In genomic region chr17:15040455-15040854, GRCm38 (mm10) we compare ENCODE assay signal across 12 mouse cellular contexts. TPM values are rescaled to one million over a fixed set of nuclear protein-coding genes. Genes with fewer than 3 reads are reported as not detected.
DNase-seq lines count a peak whose midpoint lies in the region; ATAC-seq and TF ChIP-seq lines count a peak whose summit lies in the region.
"Not testable (repeated sequence)": the region's sequence is repeated elsewhere in the genome, so short reads cannot be mapped to it uniquely, and the experiment has no call there.
"Had no signal": no experiment of that assay in that cellular context is flagged by ENCODE, and none has a peak within 500 bp of the region (broad histone marks: within the 10 kb centered on the region; RNA-seq: fewer than 3 reads in every experiment).

No protein-coding gene starts in this region.

- ATAC-seq in CD4-positive, CD25-positive, alpha-beta regulatory T cell, adult 4 months, result peak; percentile 69
- peak; percentile 74 for ATAC-seq in common myeloid progenitor, adult 5-6 weeks (replicated peaks; ENCODE audit: low read depth, poor library complexity, severe bottlenecking)
- ATAC-seq in hematopoietic stem cell, adult 5-6 weeks (replicated peaks in 1 of 2; ENCODE audit: insufficient read depth in 1 of 2, low FRiP score in 2 of 2, low TSS enrichment in 1 of 2, low read depth in 1 of 2, poor library complexity in 2 of 2, severe bottlenecking in 2 of 2), result peak; percentile 73 to 74
- peak; percentile 41 for ATAC-seq in intestine, embryonic 16.5 days
- ATAC-seq in liver, embryonic 14.5 days (ENCODE audit: insufficient read depth), result peak; percentile 28; the same call in 1 of the 2 replicates
- ATAC-seq in megakaryocyte progenitor cell, adult 5-6 weeks (replicated peaks; ENCODE audit: poor library complexity), result peak; percentile 73
- ATAC-seq in neutrophil, adult 5-6 weeks (ENCODE audit: extremely low read depth, insufficient number of reproducible peaks, low FRiP score, poor library complexity, severe bottlenecking), result peak; percentile 77

- H3K27ac ChIP-seq in intestine, embryonic 16.5 days (ENCODE audit: low read length); liver, embryonic 14.5 days: not testable (repeated sequence)

- not testable (repeated sequence) for TF ChIP-seq EP300 in liver, embryonic 14.5 days (IDR thresholded peaks at IDR 0.05; ENCODE audit: low read depth)

- not testable (repeated sequence) for H3K27me3 ChIP-seq in intestine, embryonic 16.5 days (replicated peaks; ENCODE audit: control insufficient read depth, insufficient read depth, low read length); liver, embryonic 14.5 days (ENCODE audit: control insufficient read depth, insufficient read depth, low read length)

- not testable (repeated sequence) for H3K9me3 ChIP-seq in intestine, embryonic 16.5 days (ENCODE audit: control insufficient read depth, low read length); liver, embryonic 14.5 days (ENCODE audit: control insufficient read depth, low read length)

- DNase-seq in liver, embryonic 14.5 days (ENCODE audit: low read depth in 3 of 3, low spot score in 3 of 3), result not testable (repeated sequence)

- H3K4me3 ChIP-seq in intestine, embryonic 16.5 days (ENCODE audit: low read length); liver, embryonic 14.5 days (ENCODE audit: insufficient read depth in 1 of 2, low read depth in 2 of 2, low read length in 2 of 2): not testable (repeated sequence)

- TF ChIP-seq CTCF in liver, embryonic 14.5 days (IDR thresholded peaks at IDR 0.05; ENCODE audit: low read depth), result not testable (repeated sequence)

- no CpG with 5 or more reads among the region's 3 CpGs for WGBS in intestine, embryonic 16.5 days
- no CpG with 5 or more reads among the region's 3 CpGs for WGBS in liver, embryonic 14.5 days (ENCODE audit: insufficient replicate concordance)

- H3K9ac ChIP-seq in intestine, embryonic 16.5 days (ENCODE audit: low read depth, low read length); liver, embryonic 14.5 days (replicated peaks): not testable (repeated sequence)

- not testable (repeated sequence) for H3K36me3 ChIP-seq in intestine, embryonic 16.5 days (ENCODE audit: control insufficient read depth, insufficient read depth, low read length); liver, embryonic 14.5 days (replicated peaks; ENCODE audit: control insufficient read depth, insufficient read depth, low read depth)

- H3K4me2 ChIP-seq in intestine, embryonic 16.5 days (ENCODE audit: low read depth, low read length); liver, embryonic 14.5 days (ENCODE audit: low read depth): not testable (repeated sequence)

- not testable (repeated sequence) for H3K4me1 ChIP-seq in intestine, embryonic 16.5 days (ENCODE audit: control insufficient read depth, insufficient read depth, low read length); liver, embryonic 14.5 days (replicated peaks; ENCODE audit: control insufficient read depth in 2 of 2, insufficient read depth in 2 of 2, low read length in 1 of 2)

RNA-seq across cellular contexts. Expression of gene Ermard, which starts 0.6 kb away (rescaled TPM):
- polyA plus RNA-seq in CD4-positive, CD25-positive, alpha-beta regulatory T cell, adult 4 months (2017; shearing (Covaris generic)), result 100 to 1,000 TPM; 128 to 152 TPM
- total RNA-seq in common myeloid progenitor, adult 5-6 weeks (2017), result 24.0 and 48.0 TPM in 2 replicates
- total RNA-seq in hematopoietic stem cell, adult 5-6 weeks (2017), result 40.0 and 52.3 TPM in 2 replicates
- polyA plus RNA-seq in intestine, embryonic 16.5 days (2015; fragmentation: Nextera tagmentation; extraction: Ambion mirVana), result 50.0 and 58.1 TPM in 2 replicates
- polyA plus RNA-seq in liver, embryonic 14.5 days (2012; rRNA removed), result 14.6 and 21.3 TPM in 2 replicates
- 16.3 and 16.9 TPM in 2 replicates for polyA plus RNA-seq in liver, embryonic 14.5 days (2014; fragmentation: Nextera tagmentation; extraction: Ambion mirVana)
- 57.6 and 71.7 TPM in 2 replicates for total RNA-seq in megakaryocyte progenitor cell, adult 5-6 weeks (2015)
- total RNA-seq in megakaryocyte progenitor cell, adult 5-6 weeks (2017), result 24.2 and 39.0 TPM in 2 replicates
- total RNA-seq in neutrophil, adult 5-6 weeks (2017), result 132 and 146 TPM in 2 replicates

RNA-seq across cellular contexts. Expression of gene Tcte3, which starts 0.8 kb away (rescaled TPM):
- 1 to 10 TPM; 3.0 to 3.9 TPM for polyA plus RNA-seq in CD4-positive, CD25-positive, alpha-beta regulatory T cell, adult 4 months (2017; shearing (Covaris generic))
- total RNA-seq in common myeloid progenitor, adult 5-6 weeks (2017), result 1.4 and 7.8 TPM in 2 replicates
- not detected in 2 replicates for total RNA-seq in hematopoietic stem cell, adult 5-6 weeks (2017)
- 1.4 TPM in 1 of 2 replicates, not detected in the other for polyA plus RNA-seq in intestine, embryonic 16.5 days (2015; fragmentation: Nextera tagmentation; extraction: Ambion mirVana)
- 0.94 and 1.3 TPM in 2 replicates for polyA plus RNA-seq in liver, embryonic 14.5 days (2012; rRNA removed)
- polyA plus RNA-seq in liver, embryonic 14.5 days (2014; fragmentation: Nextera tagmentation; extraction: Ambion mirVana), result 2.1 and 2.9 TPM in 2 replicates
- total RNA-seq in megakaryocyte progenitor cell, adult 5-6 weeks (2015), result 1.0 and 1.9 TPM in 2 replicates
- 0.33 TPM in 1 of 2 replicates, not detected in the other for total RNA-seq in megakaryocyte progenitor cell, adult 5-6 weeks (2017)
- not detected in 2 replicates for total RNA-seq in neutrophil, adult 5-6 weeks (2017)
- total RNA-seq: heart, postnatal 25 days had no signal
- polyA plus RNA-seq: embryonic facial prominence, embryonic 14.5 days; hindbrain, embryonic 12.5 days; kidney, adult 2 months; kidney, postnatal 0 days had no signal

RNA-seq across cellular contexts. Expression of gene Gm3448, which starts 0.9 kb away (rescaled TPM):
- 1 to 10 TPM; 1.1 to 2.0 TPM for polyA plus RNA-seq in CD4-positive, CD25-positive, alpha-beta regulatory T cell, adult 4 months (2017; shearing (Covaris generic))
- 6.8 and 11.6 TPM in 2 replicates for total RNA-seq in common myeloid progenitor, adult 5-6 weeks (2017)
- total RNA-seq in hematopoietic stem cell, adult 5-6 weeks (2017), result 11.6 and 21.5 TPM in 2 replicates
- polyA plus RNA-seq in intestine, embryonic 16.5 days (2015; fragmentation: Nextera tagmentation; extraction: Ambion mirVana), result 3.3 and 4.1 TPM in 2 replicates
- polyA plus RNA-seq in liver, embryonic 14.5 days (2012; rRNA removed), result 1.4 and 1.7 TPM in 2 replicates
- polyA plus RNA-seq in liver, embryonic 14.5 days (2014; fragmentation: Nextera tagmentation; extraction: Ambion mirVana), result 3.6 and 4.0 TPM in 2 replicates
- 10.1 and 11.6 TPM in 2 replicates for total RNA-seq in megakaryocyte progenitor cell, adult 5-6 weeks (2015)
- total RNA-seq in megakaryocyte progenitor cell, adult 5-6 weeks (2017), result 15.4 and 16.3 TPM in 2 replicates
- total RNA-seq in neutrophil, adult 5-6 weeks (2017), result 12.9 and 14.3 TPM in 2 replicates

RNA-seq across cellular contexts. Expression of gene Gm3435, which starts 30.5 kb away (rescaled TPM):
- polyA plus RNA-seq in CD4-positive, CD25-positive, alpha-beta regulatory T cell, adult 4 months (2017; shearing (Covaris generic)), result 10 to 100 TPM in 1 of 2 experiments, 1 to 10 TPM in 1; 9.3 to 14.1 TPM
- total RNA-seq in common myeloid progenitor, adult 5-6 weeks (2017), result 0.39 and 2.5 TPM in 2 replicates
- 3.0 TPM in 2 replicates for total RNA-seq in hematopoietic stem cell, adult 5-6 weeks (2017)
- 8.0 and 8.6 TPM in 2 replicates for polyA plus RNA-seq in intestine, embryonic 16.5 days (2015; fragmentation: Nextera tagmentation; extraction: Ambion mirVana)
- 1.0 and 2.7 TPM in 2 replicates for polyA plus RNA-seq in liver, embryonic 14.5 days (2012; rRNA removed)
- polyA plus RNA-seq in liver, embryonic 14.5 days (2014; fragmentation: Nextera tagmentation; extraction: Ambion mirVana), result 2.6 and 3.1 TPM in 2 replicates
- 3.9 and 4.3 TPM in 2 replicates for total RNA-seq in megakaryocyte progenitor cell, adult 5-6 weeks (2015)
- total RNA-seq in megakaryocyte progenitor cell, adult 5-6 weeks (2017), result 2.0 and 2.9 TPM in 2 replicates
- 4.3 and 9.1 TPM in 2 replicates for total RNA-seq in neutrophil, adult 5-6 weeks (2017)
